Mouse (Mus musculus) heart, embryonic 11.5 days (tissue): ENCODE results near the gene Olfr620. TPM values are rescaled to one million over a fixed set of nuclear protein-coding genes. Genes with fewer than 3 reads are reported as not detected.

Experiments
- ATAC-seq: fragments of 200-750 bp; cut with Nextera tagmentation; replicated peaks from 2 replicates; pipeline ENCODE4 v1.8.0; 2017; ENCODE audit warnings: moderate library complexity; ENCODE audit not compliant: insufficient number of reproducible peaks, low FRiP score, low TSS enrichment
- H3K27ac ChIP-seq: fragments of 300-500 bp; sonication (generic); 2 replicates; pipeline ENCODE4 v1.5.1; 2014; ENCODE audit warnings: mild to moderate bottlenecking, low read depth, low read length
- H3K27me3 ChIP-seq: fragments of 300-500 bp; sonication (generic); 2 replicates; pipeline ENCODE4 v1.6.1; 2014; ENCODE audit warnings: mild to moderate bottlenecking, low read length, mixed read lengths; ENCODE audit not compliant: control insufficient read depth, insufficient read depth
- H3K36me3 ChIP-seq: fragments of 300-500 bp; sonication (generic); 2 replicates; pipeline ENCODE4 v1.6.1; 2014; ENCODE audit warnings: mild to moderate bottlenecking, low read length, moderate library complexity, mixed read lengths; ENCODE audit not compliant: control insufficient read depth, insufficient read depth
- H3K4me1 ChIP-seq: fragments of 300-500 bp; sonication (generic); 2 replicates; pipeline ENCODE4 v1.6.1; 2014; ENCODE audit warnings: low read length; ENCODE audit not compliant: control insufficient read depth, insufficient read depth
- H3K4me2 ChIP-seq: fragments of 300-500 bp; sonication (generic); 2 replicates; pipeline ENCODE4 v1.6.1; 2014; ENCODE audit warnings: mild to moderate bottlenecking, moderate library complexity
- H3K4me3 ChIP-seq: fragments of 300-500 bp; sonication (generic); 2 replicates; pipeline ENCODE4 v1.5.1; 2014; ENCODE audit warnings: low read depth, low read length
- H3K9ac ChIP-seq: fragments of 300-500 bp; sonication (generic); 2 replicates; pipeline ENCODE4 v1.6.1; 2014; ENCODE audit warnings: mild to moderate bottlenecking, low read depth, low read length, moderate library complexity
- H3K9me3 ChIP-seq: fragments of 300-500 bp; sonication (generic); replicated peaks from 2 replicates; pipeline ENCODE4 v1.6.1; 2016; ENCODE audit warnings: low read length; ENCODE audit not compliant: control insufficient read depth
- WGBS: fragments of 180-500 bp; shearing (Covaris S2); extraction: QIAGEN DNeasy Blood & Tissue Kit; methylation state at CpG from one replicate; pipeline ENCODE4 v1.1.7; 2014; ENCODE audit not compliant: insufficient replicate concordance; 5-methylcytosine and 5-hydroxymethylcytosine counted together
- polyA plus RNA-seq: library from polyadenylated mRNA; unstranded; fragments of >200 nt; fragmentation: Nextera tagmentation; extraction: Ambion mirVana; gene quantifications from 2 replicates; pipeline ENCODE4 v1.2.1, GENCODE M21; 2014

Gene Olfr620
- not detected in 2 replicates for polyA plus RNA-seq

DNA sequence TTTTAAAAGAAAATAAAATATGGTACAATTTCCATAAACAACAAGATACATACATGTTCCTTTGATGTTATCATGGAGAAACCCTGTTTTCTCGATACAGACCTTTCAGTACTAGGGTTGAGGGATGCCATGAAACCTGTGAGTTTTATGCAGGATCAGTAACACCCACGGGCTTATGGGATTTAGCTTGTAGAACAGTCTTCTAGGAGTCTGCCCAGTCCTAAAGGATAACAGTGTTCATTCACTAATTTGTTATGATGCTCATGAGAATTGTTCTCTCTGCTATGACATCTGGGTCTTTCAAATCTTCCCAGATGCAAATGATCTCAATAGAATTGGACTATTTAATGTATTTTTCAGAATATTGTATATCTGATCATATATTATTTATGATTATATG is at the start of gene Olfr620:
Gene Olfr620 (minus strand): TSS at position 101 of the 400 bp plus-strand sequence.
- H3K27me3 ChIP-seq = no peaks in the 10 kb centered on the region
- H3K4me3 ChIP-seq = no peak within 1 kb of the TSS
- H3K36me3 ChIP-seq = no peaks in the 10 kb centered on the region
- H3K27ac ChIP-seq = no peak within 1 kb of the TSS
- no peak within 1 kb of the TSS for H3K9ac ChIP-seq
- H3K9me3 ChIP-seq = no peaks in the 10 kb centered on the region
- ATAC-seq = no peak
- no peak within 1 kb of the TSS for H3K4me2 ChIP-seq
- 66% methylated on average over 2 of the region's 2 CpGs for WGBS
- H3K4me1 ChIP-seq = no peaks in the 10 kb centered on the region

GRCm38 (mm10) chr7:103644070-103644469 is 31.7 kb upstream of the Olfr620 start:
- Histone ChIP-seq H3K9me3 (no peaks in the 10 kb centered on the region), H3K27me3 (no peaks in the 10 kb centered on the region), H3K4me1 (no peaks in the 10 kb centered on the region), H3K4me3 (no peak overlapping the region), H3K4me2 (no peak overlapping the region), H3K36me3 (no peaks in the 10 kb centered on the region), H3K27ac (no peak overlapping the region), H3K9ac (no peak overlapping the region)
- 79% methylated on average over 4 of the region's 4 CpGs for WGBS
- no peak for ATAC-seq

GRCm38 (mm10) chr7:103642602-103643001 is 30.3 kb upstream of the Olfr620 start, which contains the start of gene Olfr622:
Olfr622 (minus strand) TSS chr7:103642702.
- no peak for ATAC-seq
- H3K4me3 ChIP-seq = no peak within 1 kb of the TSS
- no peaks in the 10 kb centered on the region for H3K4me1 ChIP-seq
- WGBS = 78% methylated on average over 1 of the region's 1 CpGs
- no peaks in the 10 kb centered on the region for H3K27me3 ChIP-seq
- H3K9me3 ChIP-seq = no peaks in the 10 kb centered on the region
- no peaks in the 10 kb centered on the region for H3K36me3 ChIP-seq
- H3K9ac ChIP-seq = no peak within 1 kb of the TSS
- no peak within 1 kb of the TSS for H3K27ac ChIP-seq
- no peak within 1 kb of the TSS for H3K4me2 ChIP-seq

GRCm38 (mm10) chr7:103636795-103637194 is 24.5 kb upstream of the Olfr620 start:
- Histone ChIP-seq H3K9ac (no peak overlapping the region), H3K4me1 (no peaks in the 10 kb centered on the region), H3K36me3 (no peaks in the 10 kb centered on the region), H3K4me2 (no peak overlapping the region), H3K9me3 (no peaks in the 10 kb centered on the region), H3K27me3 (no peaks in the 10 kb centered on the region), H3K4me3 (no peak overlapping the region), H3K27ac (no peak overlapping the region)
- ATAC-seq = no peak

DNA sequence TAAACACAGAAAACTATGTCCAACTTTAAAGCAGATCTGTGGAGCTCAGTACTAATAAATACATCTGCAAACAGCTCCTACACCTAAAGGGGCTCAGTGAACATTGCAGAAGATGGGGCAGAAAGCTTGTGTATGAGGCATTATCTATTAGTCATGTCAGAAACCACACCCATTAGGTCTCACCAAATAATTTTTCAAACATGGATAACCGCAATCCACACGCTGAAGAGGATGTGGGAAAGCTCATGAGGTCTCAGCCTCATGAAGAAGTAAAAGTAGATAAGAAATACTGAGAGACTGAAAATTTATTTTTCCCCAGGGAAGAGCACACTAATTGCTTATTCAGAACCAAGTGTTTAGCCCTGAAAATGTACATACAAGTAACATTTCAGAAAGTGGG is 4.9 kb downstream of the Olfr620 start:
- Histone ChIP-seq H3K4me1 (no peaks in the 10 kb centered on the region), H3K4me2 (no peak overlapping the region), H3K27ac (no peak overlapping the region), H3K9me3 (no peaks in the 10 kb centered on the region), H3K36me3 (no peaks in the 10 kb centered on the region), H3K9ac (no peak overlapping the region), H3K27me3 (no peaks in the 10 kb centered on the region), H3K4me3 (no peak overlapping the region)
- no peak for ATAC-seq
- 69% methylated on average over 2 of the region's 2 CpGs for WGBS

DNA sequence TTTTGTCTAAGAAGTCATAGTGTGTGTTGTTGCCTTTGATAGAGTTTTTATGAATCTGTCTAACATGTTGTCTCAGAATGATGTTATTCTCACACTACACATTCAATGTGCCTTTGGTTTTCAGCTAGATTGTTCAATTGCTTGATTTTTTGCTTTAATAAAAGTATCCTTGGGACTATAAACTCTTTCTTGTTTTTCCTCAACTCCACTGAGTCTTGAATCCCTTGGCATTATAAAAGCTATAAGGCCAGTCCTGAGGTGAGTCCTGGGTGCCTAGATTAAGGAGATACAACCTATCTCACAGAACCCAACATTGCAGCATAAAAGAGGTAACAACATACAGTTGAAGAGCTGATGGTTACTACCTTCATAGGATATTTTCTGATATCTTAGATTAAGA is 12.1 kb downstream of the Olfr620 start, which contains the start of gene Olfr619:
Gene Olfr619 (plus strand): TSS at position 301 of the 400 bp plus-strand sequence.
- Histone ChIP-seq H3K4me3 (no peak within 1 kb of the TSS), H3K9ac (no peak within 1 kb of the TSS), H3K27ac (no peak within 1 kb of the TSS), H3K36me3 (no peaks in the 10 kb centered on the region), H3K27me3 (no peaks in the 10 kb centered on the region), H3K4me2 (no peak within 1 kb of the TSS), H3K9me3 (no peaks in the 10 kb centered on the region), H3K4me1 (no peaks in the 10 kb centered on the region)
- ATAC-seq = no peak

DNA sequence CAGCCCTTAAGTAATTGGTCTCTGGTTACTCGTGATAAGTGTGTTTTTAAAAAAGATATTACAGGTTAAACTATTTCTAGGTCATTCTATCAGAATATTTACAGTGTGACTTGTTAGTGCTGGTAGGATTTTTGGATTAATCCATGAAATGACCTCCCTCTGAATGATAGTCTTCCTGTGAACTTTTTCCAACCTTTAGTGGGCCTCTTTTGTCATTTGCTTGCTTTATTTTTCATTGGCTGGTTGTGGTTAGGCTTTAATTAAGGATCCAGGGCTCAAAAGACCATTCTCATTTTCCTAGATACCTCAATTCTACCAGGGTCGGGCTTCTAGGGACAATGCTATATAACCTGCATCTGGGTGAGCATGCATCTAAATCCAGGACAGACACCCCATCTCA is 22.5 kb downstream of the Olfr620 start, which contains the start of gene Olfr618:
Gene Olfr618 (plus strand): TSS at position 301 of the 400 bp plus-strand sequence.
- 58% methylated on average over 2 of the region's 2 CpGs for WGBS
- Histone ChIP-seq H3K9me3 (no peaks in the 10 kb centered on the region), H3K27ac (no peak within 1 kb of the TSS), H3K9ac (no peak within 1 kb of the TSS), H3K27me3 (no peaks in the 10 kb centered on the region), H3K4me2 (no peak within 1 kb of the TSS), H3K4me1 (no peaks in the 10 kb centered on the region), H3K4me3 (no peak within 1 kb of the TSS), H3K36me3 (no peaks in the 10 kb centered on the region)
- no peak for ATAC-seq

DNA sequence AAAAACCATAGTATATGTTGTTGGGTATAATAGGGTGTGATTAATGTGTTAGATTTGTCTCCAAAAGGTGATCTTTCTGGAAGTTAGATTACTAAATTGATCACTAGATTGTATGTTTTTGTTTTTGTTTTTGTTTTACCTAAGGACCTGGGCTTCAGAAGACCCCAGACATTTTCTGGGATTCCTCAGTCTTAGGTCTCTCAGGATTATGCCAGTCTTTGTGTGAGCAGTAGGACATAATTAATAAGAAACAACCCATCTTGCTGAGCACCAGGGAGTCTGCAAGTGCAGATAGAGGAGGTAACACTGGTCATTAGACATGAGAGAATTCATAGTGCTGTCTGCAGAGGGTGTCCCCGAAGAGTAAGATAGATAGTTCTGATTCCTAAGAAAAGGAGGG is 39.6 kb downstream of the Olfr620 start, which contains the start of gene Olfr617:
Gene Olfr617 (plus strand): TSS at position 301 of the 400 bp plus-strand sequence.
- no peak within 1 kb of the TSS for H3K4me2 ChIP-seq
- 0 out of 2 replicates have a peak, but pooled peaks cover 2% of the 10 kb centered on the region for H3K4me1 ChIP-seq
- H3K4me3 ChIP-seq = no peak within 1 kb of the TSS
- no peaks in the 10 kb centered on the region for H3K36me3 ChIP-seq
- no peaks in the 10 kb centered on the region for H3K9me3 ChIP-seq
- H3K9ac ChIP-seq = no peak within 1 kb of the TSS
- no peak for ATAC-seq
- 68% methylated on average over 1 of the region's 1 CpGs for WGBS
- H3K27me3 ChIP-seq = no peaks in the 10 kb centered on the region
- no peak within 1 kb of the TSS for H3K27ac ChIP-seq

- no peak within 1 kb of the TSS for H3K27ac ChIP-seq
- no peak for ATAC-seq
- H3K9me3 ChIP-seq = no peaks in the 10 kb centered on the region
- no peaks in the 10 kb centered on the region for H3K36me3 ChIP-seq
- H3K9ac ChIP-seq = no peak within 1 kb of the TSS
- H3K4me1 ChIP-seq = 0 out of 2 replicates have a peak, but pooled peaks cover 2% of the 10 kb centered on the region
- no peak within 1 kb of the TSS for H3K4me2 ChIP-seq
- no peaks in the 10 kb centered on the region for H3K27me3 ChIP-seq
- 73% methylated on average over 3 of the region's 3 CpGs for WGBS
- no peak within 1 kb of the TSS for H3K4me3 ChIP-seq
Observed at GRCm38 (mm10) chr7:103569043-103569442, 43.3 kb downstream of the Olfr620 start, which contains the start of gene Olfr616. Olfr616 (minus strand) TSS chr7:103569143.
